Mouse (Mus musculus): ENCODE measurements around the gene Fam57b. TPM values are rescaled to one million over a fixed set of nuclear protein-coding genes. Genes with fewer than 3 reads are reported as not detected.

Fam57b gene
- polyA plus RNA-seq, 1 experiment from 2014 or later, result 1.1 TPM

Other genes with a start within 250 kb of the Fam57b start
- 158 and 167 TPM in 2 replicates for gene Eif3c, start 231.3 kb upstream of the Fam57b start, polyA plus RNA-seq (2014; fragmentation: Nextera tagmentation; extraction: Ambion mirVana)
- 0.97 and 1.8 TPM in 2 replicates for gene Apobr, start 212.7 kb upstream of the Fam57b start, polyA plus RNA-seq (2014; fragmentation: Nextera tagmentation; extraction: Ambion mirVana)
- gene Cln3, start 211.9 kb upstream of the Fam57b start, polyA plus RNA-seq (2014; fragmentation: Nextera tagmentation; extraction: Ambion mirVana), result 27.8 and 31.8 TPM in 2 replicates
- gene Il27, start 202.7 kb upstream of the Fam57b start, polyA plus RNA-seq (2014; fragmentation: Nextera tagmentation; extraction: Ambion mirVana), result not detected in 2 replicates
- gene Nupr1, start 166.8 kb upstream of the Fam57b start, polyA plus RNA-seq (2014; fragmentation: Nextera tagmentation; extraction: Ambion mirVana), result 29.3 and 39.9 TPM in 2 replicates
- gene Sgf29, start 148.4 kb upstream of the Fam57b start, polyA plus RNA-seq (2014; fragmentation: Nextera tagmentation; extraction: Ambion mirVana), result 40.8 and 45.4 TPM in 2 replicates
- 13.5 and 17.9 TPM in 2 replicates for gene Sult1a1, start 121.2 kb upstream of the Fam57b start, polyA plus RNA-seq (2014; fragmentation: Nextera tagmentation; extraction: Ambion mirVana)
- gene Bola2, start 102.3 kb upstream of the Fam57b start, polyA plus RNA-seq (2014; fragmentation: Nextera tagmentation; extraction: Ambion mirVana), result 108 and 130 TPM in 2 replicates
- gene Slx1b, start 101.9 kb upstream of the Fam57b start, polyA plus RNA-seq (2014; fragmentation: Nextera tagmentation; extraction: Ambion mirVana), result 5.3 and 6.4 TPM in 2 replicates
- gene Coro1a, start 89.9 kb upstream of the Fam57b start, polyA plus RNA-seq (2014; fragmentation: Nextera tagmentation; extraction: Ambion mirVana), result 44.9 and 45.2 TPM in 2 replicates
- gene Mapk3, start 38.1 kb upstream of the Fam57b start, polyA plus RNA-seq (2014; fragmentation: Nextera tagmentation; extraction: Ambion mirVana), result 61.9 and 62.3 TPM in 2 replicates
- 2.1 and 5.1 TPM in 2 replicates for gene Gdpd3, start 31.3 kb upstream of the Fam57b start, polyA plus RNA-seq (2014; fragmentation: Nextera tagmentation; extraction: Ambion mirVana)
- gene Ypel3, start 20.7 kb upstream of the Fam57b start, polyA plus RNA-seq (2014; fragmentation: Nextera tagmentation; extraction: Ambion mirVana), result 117 and 123 TPM in 2 replicates
- 0.24 and 0.35 TPM in 2 replicates for gene Tbx6, start 16.2 kb upstream of the Fam57b start, polyA plus RNA-seq (2014; fragmentation: Nextera tagmentation; extraction: Ambion mirVana)
- 214 and 256 TPM in 2 replicates for gene Ppp4c, start 5.2 kb upstream of the Fam57b start, polyA plus RNA-seq (2014; fragmentation: Nextera tagmentation; extraction: Ambion mirVana)
- not detected in 2 replicates for gene 4930451I11Rik, start 34.0 kb downstream of the Fam57b start, polyA plus RNA-seq (2014; fragmentation: Nextera tagmentation; extraction: Ambion mirVana)
- gene Doc2a, start 49.7 kb downstream of the Fam57b start, polyA plus RNA-seq (2014; fragmentation: Nextera tagmentation; extraction: Ambion mirVana), result 1.7 and 2.0 TPM in 2 replicates
- gene Hirip3, start 64.3 kb downstream of the Fam57b start, polyA plus RNA-seq (2014; fragmentation: Nextera tagmentation; extraction: Ambion mirVana), result 13.2 and 14.8 TPM in 2 replicates
- gene Ino80e, start 64.7 kb downstream of the Fam57b start, polyA plus RNA-seq (2014; fragmentation: Nextera tagmentation; extraction: Ambion mirVana), result 75.0 and 86.1 TPM in 2 replicates
- 29.1 and 31.9 TPM in 2 replicates for gene Taok2, start 87.0 kb downstream of the Fam57b start, polyA plus RNA-seq (2014; fragmentation: Nextera tagmentation; extraction: Ambion mirVana)
- gene Tmem219, start 125.2 kb downstream of the Fam57b start, polyA plus RNA-seq (2014; fragmentation: Nextera tagmentation; extraction: Ambion mirVana), result 30.2 and 33.2 TPM in 2 replicates
- gene Kctd13, start 131.2 kb downstream of the Fam57b start, polyA plus RNA-seq (2014; fragmentation: Nextera tagmentation; extraction: Ambion mirVana), result 13.7 and 16.8 TPM in 2 replicates
- 0.29 and 0.61 TPM in 2 replicates for gene Asphd1, start 151.9 kb downstream of the Fam57b start, polyA plus RNA-seq (2014; fragmentation: Nextera tagmentation; extraction: Ambion mirVana)
- gene Sez6l2, start 152.9 kb downstream of the Fam57b start, polyA plus RNA-seq (2014; fragmentation: Nextera tagmentation; extraction: Ambion mirVana), result 1.6 and 2.1 TPM in 2 replicates
- 88.0 and 98.2 TPM in 2 replicates for gene Cdipt, start 178.2 kb downstream of the Fam57b start, polyA plus RNA-seq (2014; fragmentation: Nextera tagmentation; extraction: Ambion mirVana)
- 1.3 and 1.8 TPM in 2 replicates for gene Cdiptos, start 178.4 kb downstream of the Fam57b start, polyA plus RNA-seq (2014; fragmentation: Nextera tagmentation; extraction: Ambion mirVana)
- gene Mvp, start 217.0 kb downstream of the Fam57b start, polyA plus RNA-seq (2014; fragmentation: Nextera tagmentation; extraction: Ambion mirVana), result 9.5 and 9.9 TPM in 2 replicates
- gene Pagr1b, start 218.8 kb downstream of the Fam57b start, polyA plus RNA-seq (2014; fragmentation: Nextera tagmentation; extraction: Ambion mirVana), result 0.39 TPM in 1 of 2 replicates, not detected in the other
- gene Pagr1a, start 219.7 kb downstream of the Fam57b start, polyA plus RNA-seq (2014; fragmentation: Nextera tagmentation; extraction: Ambion mirVana), result 12.8 and 30.5 TPM in 2 replicates
- 53.5 and 66.6 TPM in 2 replicates for gene Gm42742, start 223.4 kb downstream of the Fam57b start, polyA plus RNA-seq (2014; fragmentation: Nextera tagmentation; extraction: Ambion mirVana)
- gene Prrt2, start 223.5 kb downstream of the Fam57b start, polyA plus RNA-seq (2014; fragmentation: Nextera tagmentation; extraction: Ambion mirVana), result 19.5 and 21.6 TPM in 2 replicates
- 57.3 TPM in 2 replicates for gene Maz, start 229.4 kb downstream of the Fam57b start, polyA plus RNA-seq (2014; fragmentation: Nextera tagmentation; extraction: Ambion mirVana)
- 74.9 and 96.4 TPM in 2 replicates for gene Kif22, start 244.8 kb downstream of the Fam57b start, polyA plus RNA-seq (2014; fragmentation: Nextera tagmentation; extraction: Ambion mirVana)

Data from embryonic facial prominence, embryonic 14.5 days (tissue).